Mouse (Mus musculus): ENCODE measurements at regions not wholly inside any gene's neighbourhood (a gene's known extent, or its start where the extent isn't known, plus 50 kb on each side); places are given as distances from the start of the nearest gene placed in this dataset.
A peak's percentile ranks its signal among the peaks of the same experiment; 100 is the strongest.

DNA sequence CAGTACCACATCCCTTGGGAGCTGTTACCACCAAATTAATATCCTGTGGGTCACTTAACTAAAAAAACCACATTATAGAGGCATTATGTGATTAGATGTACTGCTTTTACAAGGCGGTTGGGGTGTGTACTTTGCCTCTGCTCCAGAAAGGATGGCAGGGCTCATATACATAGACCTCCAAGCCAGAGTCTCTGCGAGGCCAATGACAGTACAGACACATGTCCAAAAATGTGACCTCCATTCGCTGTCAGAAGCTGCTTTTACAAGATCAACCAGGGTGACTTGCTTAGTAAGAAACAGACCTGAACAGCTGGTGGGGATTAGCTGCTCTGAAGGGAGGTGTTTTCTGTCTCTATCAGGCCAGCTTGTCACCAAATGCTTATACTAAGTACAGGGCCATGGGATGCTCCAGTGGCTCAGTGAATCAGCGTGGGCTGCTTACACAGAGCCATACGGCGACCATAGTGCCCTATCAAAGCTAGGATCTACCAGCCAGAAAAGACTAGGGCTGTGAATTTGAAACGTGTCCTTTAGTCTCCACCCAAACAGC lies 433.0 kb upstream of the Atp11b start:
- Histone ChIP-seq H3K4me3 (replicated peaks; ENCODE audit: extremely low read depth, low read depth, low read length) (no peak overlapping the region), H3K4me1 (ENCODE audit: control insufficient read depth, insufficient read depth, low read length) (no peaks in the 10 kb centered on the region)
- 56% methylated on average over 7 of the region's 7 CpGs for WGBS
- no peak for DNase-seq
- TF ChIP-seq CTCF (IDR thresholded peaks at IDR 0.05; ENCODE audit: insufficient read depth, low read length): no peak
- TF ChIP-seq POLR2A (IDR thresholded peaks at IDR 0.05; ENCODE audit: borderline replicate concordance, extremely low read depth, low read depth, low read length): no peak

DNA sequence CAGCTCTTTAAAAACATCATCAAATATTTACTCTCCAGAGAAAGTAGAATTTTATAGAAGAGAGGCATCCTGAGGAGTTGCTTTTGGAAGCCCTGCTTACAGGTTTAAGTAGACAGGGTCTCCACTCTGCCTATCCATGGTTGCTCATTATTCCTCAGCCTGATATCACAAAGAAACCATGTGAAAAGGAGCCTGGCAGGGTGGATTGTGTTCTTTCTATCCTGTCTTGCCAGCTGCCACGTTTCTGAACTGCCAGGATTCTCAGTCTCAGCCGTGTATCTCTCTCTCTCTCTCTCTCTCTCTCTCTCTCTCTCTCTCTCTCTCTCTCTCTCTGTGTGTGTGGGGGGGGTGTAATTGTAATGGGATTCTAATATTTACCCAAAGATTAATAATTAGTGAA lies 431.9 kb upstream of the Atp11b start:
- no peak for DNase-seq
- 45% methylated on average over 2 of the region's 2 CpGs for WGBS
- Histone ChIP-seq H3K4me1 (ENCODE audit: control insufficient read depth, insufficient read depth, low read length) (no peaks in the 10 kb centered on the region), H3K4me3 (replicated peaks; ENCODE audit: extremely low read depth, low read depth, low read length) (no peak overlapping the region)
- no peak for TF ChIP-seq CTCF (IDR thresholded peaks at IDR 0.05; ENCODE audit: insufficient read depth, low read length)
- TF ChIP-seq POLR2A (IDR thresholded peaks at IDR 0.05; ENCODE audit: borderline replicate concordance, extremely low read depth, low read depth, low read length): no peak

DNA sequence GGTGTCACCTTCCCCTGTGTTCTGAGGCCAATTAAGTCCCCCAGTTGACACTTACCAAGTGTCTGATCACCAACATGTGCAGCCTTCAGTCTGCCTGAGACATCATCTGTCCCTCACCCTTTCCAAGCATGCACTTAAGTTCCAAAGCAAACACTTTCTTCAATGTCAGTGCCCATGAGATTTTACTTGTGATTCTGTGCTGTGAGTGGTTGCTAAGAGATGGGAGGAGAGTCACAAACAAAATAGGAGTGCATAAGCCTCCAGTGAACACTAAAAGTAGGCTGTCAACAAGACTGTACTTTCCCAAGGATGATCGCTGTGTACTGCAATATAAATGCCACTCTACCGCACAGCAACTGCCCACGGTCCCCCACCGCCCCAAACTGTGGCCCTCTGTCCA lies 431.0 kb upstream of the Atp11b start:
- DNase-seq: no peak
- Histone ChIP-seq H3K4me3 (replicated peaks; ENCODE audit: extremely low read depth, low read depth, low read length) (no peak overlapping the region), H3K4me1 (ENCODE audit: control insufficient read depth, insufficient read depth, low read length) (no peaks in the 10 kb centered on the region)
- 83% methylated on average over 4 of the region's 4 CpGs for WGBS
- TF ChIP-seq POLR2A (IDR thresholded peaks at IDR 0.05; ENCODE audit: borderline replicate concordance, extremely low read depth, low read depth, low read length) (no peak), CTCF (IDR thresholded peaks at IDR 0.05; ENCODE audit: insufficient read depth, low read length) (no peak)

DNA sequence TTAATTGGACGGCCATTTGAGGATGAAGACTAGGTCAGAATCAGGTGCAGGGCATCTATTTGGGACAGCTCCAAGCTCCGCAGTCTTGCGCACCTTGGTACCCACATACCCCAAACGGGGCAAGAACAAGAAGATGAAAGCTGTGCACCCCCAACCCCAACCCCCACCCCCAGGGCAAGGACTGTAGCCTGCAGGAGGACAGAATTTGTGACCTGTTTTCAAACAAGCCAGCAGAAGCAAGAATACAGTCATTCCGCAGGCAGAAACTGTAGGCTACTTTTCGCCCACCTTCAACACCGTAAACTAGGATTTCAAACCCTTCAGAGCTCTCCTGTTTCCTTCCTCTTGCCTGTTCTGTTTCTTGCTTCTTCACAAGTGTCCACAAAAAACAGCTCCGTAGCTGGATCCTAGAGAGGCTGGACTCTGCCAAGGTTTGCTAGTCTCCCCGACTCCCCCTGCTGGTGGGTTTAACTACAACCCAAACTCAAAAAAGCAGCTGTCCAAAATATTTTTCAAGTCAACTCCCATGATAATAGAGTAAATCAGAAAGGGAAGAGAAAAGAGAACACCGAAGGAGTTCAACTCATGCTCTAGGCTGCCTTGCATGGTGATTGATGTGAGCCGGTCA lies 430.3 kb upstream of the Atp11b start:
- 65% methylated on average over 11 of the region's 11 CpGs for WGBS
- Histone ChIP-seq H3K4me1 (ENCODE audit: control insufficient read depth, insufficient read depth, low read length) (no peaks in the 10 kb centered on the region), H3K4me3 (replicated peaks; ENCODE audit: extremely low read depth, low read depth, low read length) (no peak overlapping the region)
- TF ChIP-seq CTCF (IDR thresholded peaks at IDR 0.05; ENCODE audit: insufficient read depth, low read length) (peak; percentile 36; the same call in 1 of the 2 replicates), POLR2A (IDR thresholded peaks at IDR 0.05; ENCODE audit: borderline replicate concordance, extremely low read depth, low read depth, low read length) (no peak)
- DNase-seq: peak; percentile 39

DNA sequence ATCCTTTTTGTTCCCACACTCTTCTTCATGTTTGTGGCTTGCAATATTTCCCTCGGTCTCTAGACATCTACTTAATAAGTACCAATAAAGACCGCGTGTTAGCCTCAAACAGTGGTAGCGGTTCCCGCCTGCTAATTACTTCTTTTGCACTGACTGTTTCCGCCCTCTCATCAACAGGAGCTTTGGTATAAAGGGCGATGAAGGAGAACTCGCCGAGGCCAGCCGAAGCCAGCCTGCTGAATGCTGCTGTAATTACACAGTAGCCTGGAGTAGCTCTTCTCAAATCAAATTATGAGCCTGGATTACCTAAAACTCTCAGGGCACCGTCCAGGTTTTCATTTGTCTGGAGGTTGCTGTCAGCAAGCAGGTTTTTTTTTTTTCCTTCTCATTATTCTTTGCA lies 429.7 kb upstream of the Atp11b start:
- 70% methylated on average over 11 of the region's 11 CpGs for WGBS
- no peak overlapping the region for H3K4me3 ChIP-seq (replicated peaks; ENCODE audit: extremely low read depth, low read depth, low read length)
- no peak for DNase-seq
- TF ChIP-seq CTCF (IDR thresholded peaks at IDR 0.05; ENCODE audit: insufficient read depth, low read length) (no peak), POLR2A (IDR thresholded peaks at IDR 0.05; ENCODE audit: borderline replicate concordance, extremely low read depth, low read depth, low read length) (no peak)
- H3K4me1 ChIP-seq (ENCODE audit: control insufficient read depth, insufficient read depth, low read length): no peaks in the 10 kb centered on the region

DNA sequence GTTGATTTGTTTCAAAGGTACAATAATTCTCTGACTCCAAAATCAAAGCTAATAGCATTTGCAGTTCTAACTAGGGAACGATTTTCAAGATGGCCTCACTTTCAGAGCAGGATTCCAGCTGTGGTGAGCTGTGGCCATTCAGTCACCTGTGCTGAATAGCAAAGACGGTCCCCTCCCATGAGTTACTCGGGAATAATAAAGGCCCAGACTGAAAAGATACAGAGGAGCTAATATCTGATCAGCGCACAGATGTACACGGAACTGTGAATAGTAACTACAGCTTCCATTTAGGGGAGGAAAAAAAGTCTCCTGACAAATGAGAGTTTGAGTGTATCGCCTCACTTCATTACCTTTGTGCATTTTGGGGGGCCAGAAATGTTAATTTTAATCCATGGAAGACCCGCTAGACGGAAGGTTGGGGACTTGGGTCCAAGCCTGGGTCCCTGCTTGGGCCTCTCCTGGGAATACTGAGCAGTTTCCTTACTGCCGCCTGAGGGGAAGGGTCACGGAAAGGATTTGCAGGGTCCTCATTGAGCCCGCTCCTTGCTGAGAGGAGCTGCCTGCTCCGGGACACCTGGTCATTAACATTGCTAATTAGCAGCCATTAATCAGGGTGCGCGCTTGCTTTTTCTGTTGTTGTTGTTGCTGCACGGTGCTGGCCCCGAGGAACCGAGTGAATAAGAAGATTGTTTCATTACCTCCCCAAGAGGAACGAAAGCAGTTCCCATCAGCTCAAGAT lies 421.2 kb upstream of the Atp11b start:
- 44% methylated on average over 18 of the region's 18 CpGs for WGBS
- DNase-seq: no peak
- TF ChIP-seq CTCF (IDR thresholded peaks at IDR 0.05; ENCODE audit: insufficient read depth, low read length): no peak
- no peak for TF ChIP-seq POLR2A (IDR thresholded peaks at IDR 0.05; ENCODE audit: borderline replicate concordance, extremely low read depth, low read depth, low read length)
- H3K4me3 ChIP-seq (replicated peaks; ENCODE audit: extremely low read depth, low read depth, low read length): no peak overlapping the region
- no peaks in the 10 kb centered on the region for H3K4me1 ChIP-seq (ENCODE audit: control insufficient read depth, insufficient read depth, low read length)

DNA sequence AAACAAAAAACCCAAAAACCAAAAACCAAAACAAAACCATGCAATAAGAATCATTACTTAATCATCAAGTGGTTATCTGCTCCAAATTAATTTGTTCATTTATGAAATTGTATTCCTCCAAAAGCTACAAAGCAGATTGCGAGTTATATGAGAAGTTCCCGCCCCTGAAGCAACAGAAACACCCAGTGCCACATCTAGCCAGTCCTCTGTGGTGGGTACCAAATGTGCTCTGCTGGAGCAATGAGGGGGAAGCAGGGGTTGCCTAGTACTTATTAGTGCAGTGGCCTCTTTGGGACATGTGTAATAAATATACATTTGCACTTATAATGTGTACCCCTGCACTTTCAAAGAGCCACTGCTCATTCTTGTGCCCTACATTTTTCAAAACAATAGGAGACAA lies 419.9 kb upstream of the Atp11b start:
- DNase-seq: no peak
- no peak for TF ChIP-seq CTCF (IDR thresholded peaks at IDR 0.05; ENCODE audit: insufficient read depth, low read length)
- TF ChIP-seq POLR2A (IDR thresholded peaks at IDR 0.05; ENCODE audit: borderline replicate concordance, extremely low read depth, low read depth, low read length): no peak
- 59% methylated on average over 2 of the region's 2 CpGs for WGBS
- no peaks in the 10 kb centered on the region for H3K4me1 ChIP-seq (ENCODE audit: control insufficient read depth, insufficient read depth, low read length)
- H3K4me3 ChIP-seq (replicated peaks; ENCODE audit: extremely low read depth, low read depth, low read length): no peak overlapping the region

DNA sequence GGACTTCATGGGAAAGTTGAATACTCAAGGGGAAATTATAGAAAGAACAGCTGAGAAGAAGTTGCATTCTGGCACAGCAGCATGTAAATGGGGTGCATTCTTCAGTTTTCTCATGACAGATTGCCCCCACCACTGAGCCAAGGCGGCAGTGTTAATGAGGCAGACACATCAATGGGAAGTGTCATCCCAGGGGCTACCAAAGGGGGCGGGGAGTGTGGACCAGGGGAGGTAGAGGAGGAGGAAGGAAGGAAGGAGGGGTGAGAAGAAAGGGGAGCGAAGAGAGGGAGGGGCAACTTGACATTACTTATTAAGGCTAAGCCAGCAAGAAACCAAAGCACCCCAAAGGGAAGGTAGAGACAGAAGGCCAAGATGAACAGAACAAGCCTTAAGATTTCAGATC lies 419.4 kb upstream of the Atp11b start:
- WGBS: 51% methylated on average over 3 of the region's 3 CpGs
- TF ChIP-seq POLR2A (IDR thresholded peaks at IDR 0.05; ENCODE audit: borderline replicate concordance, extremely low read depth, low read depth, low read length) (no peak), CTCF (IDR thresholded peaks at IDR 0.05; ENCODE audit: insufficient read depth, low read length) (no peak)
- no peak for DNase-seq
- Histone ChIP-seq H3K4me3 (replicated peaks; ENCODE audit: extremely low read depth, low read depth, low read length) (no peak overlapping the region), H3K4me1 (ENCODE audit: control insufficient read depth, insufficient read depth, low read length) (no peaks in the 10 kb centered on the region)

DNA sequence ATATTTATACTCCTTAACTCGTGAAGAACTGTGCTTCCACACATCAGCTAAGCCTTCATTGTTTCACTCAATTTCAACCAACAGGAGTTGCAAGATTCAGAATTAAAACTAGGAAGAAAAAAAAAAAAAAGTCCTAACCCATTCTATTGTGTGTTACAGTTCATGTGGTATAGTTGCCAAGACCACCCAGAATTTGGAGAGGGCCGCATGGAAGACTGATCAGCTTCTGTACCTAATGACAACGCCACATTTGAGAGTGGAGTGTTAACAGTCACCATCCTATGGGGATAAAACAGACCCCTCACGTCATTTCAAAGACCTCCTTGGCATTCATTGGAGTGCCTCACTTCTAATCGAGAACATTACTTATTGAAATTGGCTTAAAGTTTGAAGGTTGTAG lies 418.1 kb upstream of the Atp11b start:
- no peaks in the 10 kb centered on the region for H3K4me1 ChIP-seq (ENCODE audit: control insufficient read depth, insufficient read depth, low read length)
- 46% methylated on average over 5 of the region's 5 CpGs for WGBS
- H3K4me3 ChIP-seq (replicated peaks; ENCODE audit: extremely low read depth, low read depth, low read length): no peak overlapping the region
- TF ChIP-seq POLR2A (IDR thresholded peaks at IDR 0.05; ENCODE audit: borderline replicate concordance, extremely low read depth, low read depth, low read length) (no peak), CTCF (IDR thresholded peaks at IDR 0.05; ENCODE audit: insufficient read depth, low read length) (no peak)
- no peak for DNase-seq

DNA sequence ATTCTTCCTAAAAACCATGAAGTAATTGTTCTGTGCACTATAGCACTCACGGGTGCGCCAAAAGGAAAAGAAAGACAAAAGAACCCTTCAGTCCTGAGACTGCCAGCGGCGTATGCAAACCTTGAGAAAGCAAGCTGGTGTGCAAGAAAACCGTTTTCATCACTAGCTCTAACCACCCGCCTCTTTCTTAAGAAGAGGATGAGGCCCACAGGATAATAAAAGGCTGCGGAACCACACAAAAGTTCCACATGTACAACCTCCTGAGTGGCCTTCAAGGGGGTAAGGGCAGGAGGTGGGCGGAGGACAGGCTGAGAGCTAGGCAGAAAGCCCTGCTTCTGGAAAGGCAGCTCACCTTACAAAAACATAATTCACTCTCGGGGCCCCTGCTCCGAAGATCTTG lies 413.4 kb upstream of the Atp11b start:
- DNase-seq: no peak
- no peaks in the 10 kb centered on the region for H3K4me1 ChIP-seq (ENCODE audit: control insufficient read depth, insufficient read depth, low read length)
- WGBS: 12% methylated on average over 10 of the region's 10 CpGs
- TF ChIP-seq CTCF (IDR thresholded peaks at IDR 0.05; ENCODE audit: insufficient read depth, low read length) (no peak), POLR2A (IDR thresholded peaks at IDR 0.05; ENCODE audit: borderline replicate concordance, extremely low read depth, low read depth, low read length) (no peak)
- no peak overlapping the region for H3K4me3 ChIP-seq (replicated peaks; ENCODE audit: extremely low read depth, low read depth, low read length)
